Mouse (Mus musculus) layer of hippocampus, adult 2 months (tissue): ENCODE measurements around the gene Zfp672. TPM values are rescaled to one million over a fixed set of nuclear protein-coding genes. Genes with fewer than 3 reads are reported as not detected.

Experiments used
- DNase-seq, 2 experiments: peaks; one replicate each; pipeline ENCODE4 v3.0.0; 2022; ENCODE audit warnings: low spot score in 2 of 2
- H3K27ac ChIP-seq: fragments of 200-600 bp; 2 replicates; pipeline ENCODE4 v1.8.1; 2022
- H3K4me3 ChIP-seq: fragments of 200-600 bp; 2 replicates; pipeline ENCODE4 v1.8.1; 2022; ENCODE audit warnings: mild to moderate bottlenecking
- CTCF ChIP-seq: fragments of 200-600 bp; conservative IDR thresholded peaks from 2 replicates; pipeline ENCODE4 v1.8.1; 2022; ENCODE audit warnings: antibody characterized with exemption, mild to moderate bottlenecking, moderate library complexity
- total RNA-seq, 2 experiments: library from RNA; stranded (reverse); gene quantifications; 2 replicates each; pipeline ENCODE4 v1.2.3; 2021

The Zfp672 gene
- total RNA-seq, 2 experiments from 2014 or later = 49.1 to 51.0 TPM

GRCm38 (mm10) chr11:58352681-58353548 lies 22.8 kb upstream of the Zfp672 start:
- Histone ChIP-seq H3K27ac (no peak overlapping the region), H3K4me3 (no peak overlapping the region)
- no peak for DNase-seq
- TF ChIP-seq CTCF = peak; percentile 58

GRCm38 (mm10) chr11:58351179-58351578 lies 21.0 kb upstream of the Zfp672 start:
- no peak for DNase-seq
- H3K27ac ChIP-seq = no peak overlapping the region
- no peak overlapping the region for H3K4me3 ChIP-seq
- TF ChIP-seq CTCF = no peak

- peak; percentile 62 for TF ChIP-seq CTCF
- Histone ChIP-seq H3K4me3 (no peak overlapping the region), H3K27ac (no peak overlapping the region)
- DNase-seq = no peak
Measured at GRCm38 (mm10) chr11:58350628-58351027, 20.5 kb upstream of the Zfp672 start.

- DNase-seq = no peak
- Histone ChIP-seq H3K4me3 (no peak overlapping the region), H3K27ac (no peak overlapping the region)
- TF ChIP-seq CTCF = no peak
Measured at GRCm38 (mm10) chr11:58346745-58347144, 16.6 kb upstream of the Zfp672 start.

GRCm38 (mm10) chr11:58334746-58335145 lies 4.6 kb upstream of the Zfp672 start:
- H3K4me3 ChIP-seq = no peak overlapping the region
- no peak for DNase-seq
- no peak for TF ChIP-seq CTCF
- H3K27ac ChIP-seq = no peak overlapping the region

- no peak for DNase-seq
- Histone ChIP-seq H3K27ac (no peak overlapping the region), H3K4me3 (peak overlapping the region; percentile 70)
- TF ChIP-seq CTCF = no peak
Measured at GRCm38 (mm10) chr11:58331546-58331945, 1.4 kb upstream of the Zfp672 start.

- Histone ChIP-seq H3K27ac (peak overlapping the region; percentile 98), H3K4me3 (peak overlapping the region; percentile 70)
- no peak for TF ChIP-seq CTCF
- DNase-seq = no peak
Measured at GRCm38 (mm10) chr11:58331149-58331495, 983 bp upstream of the Zfp672 start.

GRCm38 (mm10) chr11:58329906-58330275 lies 248 bp downstream of the Zfp672 start:
- TF ChIP-seq CTCF = no peak; the same call in 1 of the 2 replicates
- H3K27ac ChIP-seq = peak overlapping the region; percentile 98
- peak overlapping the region; percentile 70 for H3K4me3 ChIP-seq
- DNase-seq = no peak

- TF ChIP-seq CTCF = peak; percentile 64
- no peak overlapping the region for H3K4me3 ChIP-seq
- no peak for DNase-seq
- H3K27ac ChIP-seq = no peak overlapping the region
Measured at GRCm38 (mm10) chr11:58326781-58327180, 3.4 kb downstream of the Zfp672 start.

GRCm38 (mm10) chr11:58324614-58325229 lies 5.4 kb downstream of the Zfp672 start:
- H3K27ac ChIP-seq = no peak overlapping the region
- no peak for DNase-seq
- no peak for TF ChIP-seq CTCF
- H3K4me3 ChIP-seq = no peak overlapping the region

GRCm38 (mm10) chr11:58323570-58324340 lies 6.4 kb downstream of the Zfp672 start:
- TF ChIP-seq CTCF = 0 out of 2 replicates have a peak, but pooled peaks have one; percentile 16
- DNase-seq = no peak
- Histone ChIP-seq H3K4me3 (peak overlapping the region; percentile 61), H3K27ac (peak overlapping the region; percentile 98)

- Histone ChIP-seq H3K27ac (peak overlapping the region; percentile 98), H3K4me3 (peak overlapping the region; percentile 61)
- peak; percentile 95 to 96 for DNase-seq
- TF ChIP-seq CTCF = no peak
Measured at GRCm38 (mm10) chr11:58322824-58323569, 7.1 kb downstream of the Zfp672 start.
